Mouse (Mus musculus) stomach, embryonic 14.5 days (tissue): ENCODE measurements around the gene Cfap161. TPM values are rescaled to one million over a fixed set of nuclear protein-coding genes. Genes with fewer than 3 reads are reported as not detected.

Experiments used
- ATAC-seq: fragments of 200-750 bp; cut with Nextera tagmentation; 2 replicates; pipeline ENCODE4 v1.8.0; 2017; ENCODE audit warnings: low read depth, moderate TSS enrichment; ENCODE audit not compliant: insufficient number of reproducible peaks, insufficient read depth, low FRiP score
- H3K27ac ChIP-seq: fragments of 300-500 bp; sonication (generic); 2 replicates; pipeline ENCODE4 v1.5.1; 2014; ENCODE audit warnings: mild to moderate bottlenecking, low read length, moderate library complexity, mixed read lengths
- H3K27me3 ChIP-seq: fragments of 300-500 bp; sonication (generic); 2 replicates; pipeline ENCODE4 v1.6.1; 2014; ENCODE audit warnings: low read length, control low read depth, mixed read lengths; ENCODE audit not compliant: control insufficient read depth, insufficient read depth
- H3K36me3 ChIP-seq: fragments of 300-500 bp; sonication (generic); 2 replicates; pipeline ENCODE4 v1.6.1; 2014; ENCODE audit warnings: mild to moderate bottlenecking, control low read depth, low read length, moderate library complexity, mixed read lengths; ENCODE audit not compliant: control insufficient read depth, insufficient read depth
- H3K4me1 ChIP-seq: fragments of 300-500 bp; sonication (generic); 2 replicates; pipeline ENCODE4 v1.6.1; 2014; ENCODE audit warnings: low read length, control low read depth, mixed read lengths; ENCODE audit not compliant: control insufficient read depth, insufficient read depth
- H3K4me2 ChIP-seq: fragments of 300-500 bp; sonication (generic); replicated peaks from 2 replicates; pipeline ENCODE4 v1.6.1; 2014; ENCODE audit warnings: low read depth, low read length, control low read depth
- H3K4me3 ChIP-seq: fragments of 300-500 bp; sonication (generic); 2 replicates; pipeline ENCODE4 v1.5.1; 2014; ENCODE audit warnings: low read depth, low read length, control low read depth
- H3K9ac ChIP-seq: fragments of 300-500 bp; sonication (generic); replicated peaks from 2 replicates; pipeline ENCODE4 v1.6.1; 2014; ENCODE audit warnings: low read depth, mild to moderate bottlenecking, control low read depth, low read length, moderate library complexity, mixed read lengths
- H3K9me3 ChIP-seq: fragments of 300-500 bp; sonication (generic); 2 replicates; pipeline ENCODE4 v1.6.1; 2016; ENCODE audit warnings: low read depth, low read length, control low read depth; ENCODE audit not compliant: control insufficient read depth
- WGBS: fragments of 180-500 bp; shearing (Covaris S2); extraction: QIAGEN DNeasy Blood & Tissue Kit; methylation state at CpG from one replicate; pipeline ENCODE4 v1.1.7; 2014; 5-methylcytosine and 5-hydroxymethylcytosine counted together
- polyA plus RNA-seq: library from polyadenylated mRNA; unstranded; fragments of >200 nt; fragmentation: Nextera tagmentation; extraction: Ambion mirVana; gene quantifications from 2 replicates; pipeline ENCODE4 v1.2.1, GENCODE M21; 2014

The Cfap161 gene
- polyA plus RNA-seq, 1 experiment from 2014 or later = 0.25 TPM

- Histone ChIP-seq H3K4me2 (no peak overlapping the region), H3K27me3 (no peaks in the 10 kb centered on the region), H3K9ac (no peak overlapping the region), H3K36me3 (no peaks in the 10 kb centered on the region), H3K4me3 (no peak overlapping the region), H3K27ac (no peak overlapping the region), H3K9me3 (no peaks in the 10 kb centered on the region), H3K4me1 (no peaks in the 10 kb centered on the region)
- no peak for ATAC-seq
- WGBS = 63% methylated on average over 2 of the region's 2 CpGs
These were observed 16.2 kb downstream of the Cfap161 start for GRCm38 (mm10) chr7:83778516-83778915.

- Histone ChIP-seq H3K4me2 (no peak overlapping the region), H3K27me3 (no peaks in the 10 kb centered on the region), H3K36me3 (no peaks in the 10 kb centered on the region), H3K4me3 (no peak overlapping the region), H3K9ac (no peak overlapping the region), H3K9me3 (no peaks in the 10 kb centered on the region), H3K27ac (no peak overlapping the region), H3K4me1 (no peaks in the 10 kb centered on the region)
- ATAC-seq = no peak
- 20% methylated on average over 5 of the region's 5 CpGs for WGBS
These were observed 20.0 kb downstream of the Cfap161 start for GRCm38 (mm10) chr7:83774721-83775120.

- no peaks in the 10 kb centered on the region for H3K9me3 ChIP-seq
- no peaks in the 10 kb centered on the region for H3K27me3 ChIP-seq
- H3K4me3 ChIP-seq = no peak overlapping the region
- H3K4me1 ChIP-seq = no peaks in the 10 kb centered on the region
- H3K9ac ChIP-seq = no peak overlapping the region
- ATAC-seq = no peak
- no peaks in the 10 kb centered on the region for H3K36me3 ChIP-seq
- WGBS = 54% methylated on average over 3 of the region's 3 CpGs
- H3K4me2 ChIP-seq = no peak overlapping the region
- no peak overlapping the region for H3K27ac ChIP-seq
These were observed 31.0 kb downstream of the Cfap161 start for GRCm38 (mm10) chr7:83763674-83764073.

- no peak for ATAC-seq
- H3K9ac ChIP-seq = no peak overlapping the region
- H3K4me2 ChIP-seq = no peak overlapping the region
- H3K36me3 ChIP-seq = no peaks in the 10 kb centered on the region
- 83% methylated on average over 5 of the region's 5 CpGs for WGBS
- H3K4me1 ChIP-seq = no peaks in the 10 kb centered on the region
- no peak overlapping the region for H3K4me3 ChIP-seq
- no peaks in the 10 kb centered on the region for H3K27me3 ChIP-seq
- no peaks in the 10 kb centered on the region for H3K9me3 ChIP-seq
- H3K27ac ChIP-seq = no peak overlapping the region
These were observed 32.3 kb downstream of the Cfap161 start for GRCm38 (mm10) chr7:83762336-83762735.

GRCm38 (mm10) chr7:83751055-83751454 is 43.6 kb downstream of the Cfap161 start:
- Histone ChIP-seq H3K4me3 (no peak overlapping the region), H3K9ac (no peak overlapping the region), H3K27ac (no peak overlapping the region), H3K9me3 (no peaks in the 10 kb centered on the region), H3K4me1 (0 out of 2 replicates have a peak, but pooled peaks cover 5% of the 10 kb centered on the region), H3K36me3 (no peaks in the 10 kb centered on the region), H3K27me3 (no peaks in the 10 kb centered on the region), H3K4me2 (no peak overlapping the region)
- 58% methylated on average over 1 of the region's 1 CpGs for WGBS
- ATAC-seq = no peak

GRCm38 (mm10) chr7:83748405-83748804 is 46.3 kb downstream of the Cfap161 start:
- Histone ChIP-seq H3K9ac (no peak overlapping the region), H3K27ac (no peak overlapping the region), H3K4me3 (no peak overlapping the region), H3K9me3 (no peaks in the 10 kb centered on the region), H3K27me3 (no peaks in the 10 kb centered on the region), H3K4me2 (no peak overlapping the region), H3K36me3 (no peaks in the 10 kb centered on the region), H3K4me1 (0 out of 2 replicates have a peak, but pooled peaks cover 15% of the 10 kb centered on the region)
- 94% methylated on average over 1 of the region's 1 CpGs for WGBS
- no peak for ATAC-seq

- Histone ChIP-seq H3K4me1 (0 out of 2 replicates have a peak, but pooled peaks cover 15% of the 10 kb centered on the region), H3K27ac (peak overlapping the region; percentile 71), H3K4me2 (peak overlapping the region; percentile 39; the same call in 1 of the 2 replicates), H3K27me3 (no peaks in the 10 kb centered on the region), H3K36me3 (no peaks in the 10 kb centered on the region), H3K9ac (no peak overlapping the region), H3K4me3 (no peak overlapping the region), H3K9me3 (no peaks in the 10 kb centered on the region)
- no peak for ATAC-seq
- whole genome bisulfite sequencing = 50% methylated on average over 8 of the region's 8 CpGs
These were observed 48.5 kb downstream of the Cfap161 start for GRCm38 (mm10) chr7:83746107-83746687.

GRCm38 (mm10) chr7:83745413-83746106 is 49.1 kb downstream of the Cfap161 start, which contains the start of gene Il16:
Il16 (minus strand) TSS chr7:83745726.
- Histone ChIP-seq H3K4me1 (0 out of 2 replicates have a peak, but pooled peaks cover 15% of the 10 kb centered on the region), H3K36me3 (no peaks in the 10 kb centered on the region), H3K27ac (peak within 1 kb of the TSS; percentile 71), H3K4me2 (peak within 1 kb of the TSS; percentile 39), H3K9ac (no peak within 1 kb of the TSS), H3K27me3 (no peaks in the 10 kb centered on the region), H3K9me3 (no peaks in the 10 kb centered on the region), H3K4me3 (peak within 1 kb of the TSS; percentile 2; the same call in 1 of the 2 replicates)
- 22% methylated on average over 20 of the region's 20 CpGs for WGBS
- ATAC-seq = peak; percentile 74; the same call in 1 of the 2 replicates
